Mouse (Mus musculus) forebrain, embryonic 15.5 days (tissue): ENCODE data around the gene 2610001J05Rik. TPM values are rescaled to one million over a fixed set of nuclear protein-coding genes. Genes with fewer than 3 reads are reported as not detected.

ENCODE experiments used
- polyA plus RNA-seq: library from polyadenylated mRNA; unstranded; fragments of >200 nt; fragmentation: Nextera tagmentation; extraction: Ambion mirVana; gene quantifications from 2 replicates; pipeline ENCODE4 v1.2.1, GENCODE M21; 2015

2610001J05Rik gene
- polyA plus RNA-seq, 1 experiment from 2014 or later = 96.6 TPM

Other genes starting within 250 kb of the 2610001J05Rik start
- gene Bmt2, start 193.6 kb downstream of the 2610001J05Rik start, polyA plus RNA-seq = 26.3 and 29.3 TPM in 2 replicates
- gene Gpr85, start 31.6 kb downstream of the 2610001J05Rik start, polyA plus RNA-seq = 123 and 138 TPM in 2 replicates